Mouse (Mus musculus) G1E (cell line): ENCODE measurements around the gene Mpeg1. TPM values are rescaled to one million over a fixed set of nuclear protein-coding genes. Genes with fewer than 3 reads are reported as not detected.

Source experiments
- ATAC-seq: 2 replicates; pipeline ENCODE4 v1.8.0; 2016; ENCODE audit warnings: mild to moderate bottlenecking; ENCODE audit not compliant: insufficient number of reproducible peaks, poor library complexity, low FRiP score, severe bottlenecking; ENCODE audit errors: extremely low read depth
- DNase-seq: peaks from one replicate; pipeline ENCODE4 v3.0.0; 2012; ENCODE audit warnings: low spot score
- H3K27me3 ChIP-seq: 2 replicates; pipeline ENCODE4 v1.6.1; 2012; ENCODE audit warnings: mild to moderate bottlenecking, low read length, inconsistent platforms; ENCODE audit not compliant: insufficient read depth
- H3K36me3 ChIP-seq: replicated peaks from 2 replicates; pipeline ENCODE3; 2012; ENCODE audit warnings: mild to moderate bottlenecking, inconsistent platforms
- H3K4me1 ChIP-seq: 2 replicates; pipeline ENCODE4 v1.6.1; 2012; ENCODE audit warnings: low read depth, low read length, inconsistent platforms, mixed read lengths; ENCODE audit not compliant: insufficient read depth
- H3K4me3 ChIP-seq: 2 replicates; pipeline ENCODE4 v1.5.1; 2012; ENCODE audit warnings: low read depth, mild to moderate bottlenecking, inconsistent platforms, low read length, moderate library complexity, mixed read lengths
- H3K9me3 ChIP-seq: replicated peaks from 2 replicates; pipeline ENCODE4 v1.6.1; 2012; ENCODE audit warnings: inconsistent platforms
- CTCF ChIP-seq: IDR thresholded peaks from 2 replicates; pipeline ENCODE4 v1.5.1; 2012; ENCODE audit warnings: low read depth, low read length, inconsistent platforms, mixed read lengths
- GATA1 ChIP-seq: IDR thresholded peaks from 2 replicates; pipeline ENCODE4 v1.6.1; 2012; ENCODE audit warnings: borderline replicate concordance, low read length, inconsistent platforms, mixed read lengths
- GATA2 ChIP-seq: IDR thresholded peaks from 2 replicates; pipeline ENCODE4 v1.6.1; 2012; ENCODE audit warnings: low read depth, low read length, inconsistent platforms, borderline replicate concordance
- POLR2AphosphoS5 ChIP-seq: IDR thresholded peaks from 2 replicates; pipeline ENCODE4 v1.6.1; 2012; ENCODE audit warnings: low read depth, low read length, inconsistent platforms; ENCODE audit not compliant: insufficient replicate concordance
- TAL1 ChIP-seq: conservative IDR thresholded peaks from 2 replicates; pipeline ENCODE4 v1.6.1; 2012; ENCODE audit warnings: low read depth, low read length, inconsistent platforms, mixed read lengths
- polyA plus RNA-seq: library from polyadenylated mRNA; stranded (reverse); fragments of >175 nt; gene quantifications from 2 replicates; pipeline ENCODE4 v1.2.3, GENCODE M21; 2012
- total RNA-seq, 2 experiments: library from RNA; stranded (forward) in 1 of 2; stranded (reverse) in 1 of 2; fragments of 200-1000 nt in 1 of 2; fragments of >200 nt in 1 of 2; fragmentation: Nextera tagmentation in 1 of 2; gene quantifications; 2 replicates each; pipeline ENCODE4 v1.2.3; 2014 to 2017

Mpeg1 gene
- total and polyA plus RNA-seq, 3 experiments: 0.22 TPM; not detected in 2

DNA sequence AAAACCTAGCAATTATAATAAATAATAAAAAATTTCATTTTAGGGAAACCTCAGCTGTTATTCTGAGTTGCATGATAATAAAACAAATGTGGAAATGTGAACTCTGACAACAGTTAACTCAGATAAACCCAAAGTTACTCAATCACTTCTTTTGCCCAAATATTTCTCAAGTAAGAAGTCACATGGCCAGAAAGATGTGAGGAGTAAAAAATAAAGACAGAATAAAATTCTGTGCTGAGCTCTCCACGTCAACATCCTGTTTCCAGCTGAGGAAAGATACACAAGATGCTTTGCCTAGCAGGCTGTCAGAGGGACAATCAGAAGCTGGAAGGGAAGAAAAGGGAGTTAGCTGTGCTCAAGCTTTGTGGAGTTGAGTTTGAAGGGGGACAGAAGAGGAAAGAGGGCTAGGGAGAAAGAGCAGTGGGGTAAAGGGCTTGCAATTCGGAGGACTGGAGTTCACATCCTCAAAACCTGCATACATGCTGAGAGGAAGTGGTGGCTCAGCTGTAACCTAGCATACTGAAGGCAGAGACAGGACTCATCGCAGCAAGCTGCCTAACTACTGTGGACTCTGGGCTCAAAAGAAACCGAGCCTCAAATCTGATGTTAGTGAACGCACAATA lies 20.4 kb upstream of the Mpeg1 start:
- TF ChIP-seq CTCF (no peak), GATA1 (no peak), TAL1 (no peak), POLR2AphosphoS5 (no peak), GATA2 (no peak)
- H3K4me1 ChIP-seq: no peaks in the 10 kb centered on the region
- no peak for ATAC-seq
- no peaks in the 10 kb centered on the region for H3K36me3 ChIP-seq
- H3K27me3 ChIP-seq: no peaks in the 10 kb centered on the region
- H3K9me3 ChIP-seq: no peaks in the 10 kb centered on the region
- H3K4me3 ChIP-seq: no peak overlapping the region
- no peak for DNase-seq

GRCm38 (mm10) chr19:12442560-12442959 lies 18.0 kb upstream of the Mpeg1 start:
- no peak for ATAC-seq

DNA sequence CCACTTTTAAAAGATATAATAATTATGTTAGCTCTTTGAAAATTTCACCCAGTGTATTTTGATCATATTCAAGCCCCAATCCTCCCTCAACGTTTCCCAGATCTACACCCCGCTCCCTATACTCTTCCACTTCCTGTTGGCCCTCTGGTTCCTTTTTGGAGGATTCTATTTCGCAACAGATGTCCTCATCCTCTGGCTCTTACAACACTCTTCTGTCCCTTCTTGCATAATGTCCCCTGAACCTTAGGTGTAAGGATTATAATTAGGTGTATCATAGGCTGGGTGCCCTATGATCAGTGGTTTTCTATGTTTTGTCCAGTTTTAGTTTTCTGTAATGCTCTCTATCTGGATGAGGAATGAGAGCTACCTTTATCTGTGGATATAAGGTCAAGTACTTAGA lies 15.6 kb upstream of the Mpeg1 start:
- TF ChIP-seq TAL1 (no peak), GATA1 (no peak), POLR2AphosphoS5 (no peak), GATA2 (no peak), CTCF (no peak)
- Histone ChIP-seq H3K27me3 (no peaks in the 10 kb centered on the region), H3K36me3 (no peaks in the 10 kb centered on the region)

More at GRCm38 (mm10) chr19:12442560-12442959, 18.0 kb upstream of the Mpeg1 start:
- no peak for DNase-seq
- Histone ChIP-seq H3K4me3 (no peak overlapping the region), H3K27me3 (no peaks in the 10 kb centered on the region), H3K9me3 (no peaks in the 10 kb centered on the region), H3K36me3 (no peaks in the 10 kb centered on the region), H3K4me1 (no peaks in the 10 kb centered on the region)
- no peak for TF ChIP-seq CTCF
- no peak for TF ChIP-seq TAL1
- no peak for TF ChIP-seq GATA2
- TF ChIP-seq POLR2AphosphoS5: no peak
- no peak for TF ChIP-seq GATA1

GRCm38 (mm10) chr19:12457401-12458066 lies 3.0 kb upstream of the Mpeg1 start:
- no peaks in the 10 kb centered on the region for H3K4me1 ChIP-seq
- no peaks in the 10 kb centered on the region for H3K36me3 ChIP-seq
- TF ChIP-seq GATA2: no peak
- TF ChIP-seq GATA1: no peak
- no peak for TF ChIP-seq CTCF
- TF ChIP-seq TAL1: no peak
- no peak for TF ChIP-seq POLR2AphosphoS5
- DNase-seq: no peak
- H3K9me3 ChIP-seq: no peaks in the 10 kb centered on the region
- H3K27me3 ChIP-seq: no peaks in the 10 kb centered on the region
- ATAC-seq: no peak
- H3K4me3 ChIP-seq: no peak overlapping the region

More for the DNA sequence above, 15.6 kb upstream of the Mpeg1 start:
- Histone ChIP-seq H3K4me3 (no peak overlapping the region), H3K9me3 (no peaks in the 10 kb centered on the region), H3K4me1 (no peaks in the 10 kb centered on the region)
- ATAC-seq (no peak), DNase-seq (no peak)

DNA sequence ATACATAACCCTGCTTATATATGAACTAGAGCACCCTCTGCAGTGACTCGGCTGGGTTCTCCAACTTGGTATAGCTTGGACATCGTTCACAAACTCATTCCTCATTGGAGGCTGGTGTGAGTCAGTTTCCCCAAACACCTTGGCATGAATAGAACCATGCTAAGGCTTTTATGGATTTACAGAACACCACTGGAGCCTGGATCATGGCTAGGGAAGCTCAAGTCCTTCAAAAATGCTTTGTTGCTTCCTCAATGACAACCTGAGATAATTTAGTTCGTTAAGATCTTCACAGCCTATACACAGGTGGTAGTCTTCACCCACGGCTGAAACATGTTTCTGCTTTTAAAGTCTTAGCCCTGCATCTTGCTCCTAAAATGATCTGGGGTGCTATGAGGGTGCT lies 1.1 kb upstream of the Mpeg1 start:
- Histone ChIP-seq H3K36me3 (no peaks in the 10 kb centered on the region), H3K4me3 (no peak overlapping the region), H3K4me1 (no peaks in the 10 kb centered on the region), H3K27me3 (no peaks in the 10 kb centered on the region), H3K9me3 (no peaks in the 10 kb centered on the region)
- TF ChIP-seq CTCF: no peak
- DNase-seq (no peak), ATAC-seq (no peak)

- ATAC-seq (no peak), DNase-seq (no peak)
- Histone ChIP-seq H3K27me3 (no peaks in the 10 kb centered on the region), H3K4me3 (no peak overlapping the region), H3K36me3 (no peaks in the 10 kb centered on the region), H3K9me3 (no peaks in the 10 kb centered on the region), H3K4me1 (no peaks in the 10 kb centered on the region; the same call in 1 of the 2 replicates)
- TF ChIP-seq CTCF (no peak), POLR2AphosphoS5 (no peak), GATA2 (no peak), GATA1 (no peak), TAL1 (no peak)
These were observed 2.5 kb downstream of the Mpeg1 start for GRCm38 (mm10) chr19:12462851-12463721.
